Mouse (Mus musculus): Measurements from ENCODE around the gene Stambpl1.

- TF ChIP-seq CTCF (IDR thresholded peaks at IDR 0.05; ENCODE audit: low read depth) (no peak), EP300 (optimal IDR thresholded peaks at IDR 0.05) (no peak)
Measured at GRCm38 (mm10) chr19:34283614-34284013, 91.6 kb downstream of the Stambpl1 start.

Data from stomach, postnatal 0 days (tissue).